Mouse (Mus musculus) mouse embryonic stem cell (cell line): Measurements from ENCODE around the gene Epha4.

Experiments used
- in situ Hi-C, 2 experiments: fragments of 300-500 bp; cut with MboI; formaldehyde crosslinking; loops; 1 replicate in 1 of 2; 3 replicates in 1 of 2; pipeline ENCODE4 v1.14.3; 2019 to 2020; ENCODE audit warnings: low sequenced_read_pairs in 2 of 2, low pct_unique_long_range_greater_than_20kb in 1 of 2, mixed read lengths in 1 of 2; ENCODE audit not compliant: unreplicated experiment in 1 of 2

Epha4 gene

DNA sequence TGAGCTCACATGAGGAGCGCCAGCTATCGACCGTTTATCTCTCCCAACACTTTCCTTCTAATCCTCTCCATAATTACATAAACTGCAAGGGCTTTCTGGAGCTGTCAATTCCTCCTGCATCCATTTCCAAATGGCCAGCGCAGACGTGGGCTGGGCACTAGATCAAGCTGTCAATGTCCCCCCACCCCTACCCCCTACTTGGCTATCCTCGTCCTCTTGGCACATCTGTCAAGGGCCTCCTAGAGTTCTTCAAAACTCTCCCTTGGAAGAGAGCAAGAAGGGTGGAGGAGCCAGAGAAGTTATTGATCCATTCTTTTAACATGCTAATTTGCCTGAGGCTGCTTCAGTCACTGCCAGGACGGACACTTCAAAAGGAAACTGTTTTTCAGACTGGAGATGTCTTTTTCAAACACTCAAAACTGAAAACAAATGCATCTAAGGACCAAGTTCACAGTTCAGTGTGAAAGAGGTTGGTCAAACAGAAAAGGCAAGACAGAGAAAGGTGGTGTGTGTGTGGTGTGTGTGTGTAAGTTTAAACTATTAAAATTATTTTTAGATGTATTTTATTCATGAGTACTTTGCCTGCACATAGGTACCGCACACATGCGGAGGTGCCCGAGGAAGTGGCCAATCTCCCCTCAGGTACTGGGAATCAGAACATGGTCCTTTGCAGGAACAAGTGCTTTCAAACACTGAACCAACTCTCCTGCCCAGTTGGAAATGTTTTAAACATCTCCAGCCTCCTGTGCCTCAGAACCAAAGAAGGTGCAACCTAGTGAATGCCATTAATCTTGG, 20.9 kb downstream of the Epha4 start:
- in situ Hi-C loops = no loop called here

DNA sequence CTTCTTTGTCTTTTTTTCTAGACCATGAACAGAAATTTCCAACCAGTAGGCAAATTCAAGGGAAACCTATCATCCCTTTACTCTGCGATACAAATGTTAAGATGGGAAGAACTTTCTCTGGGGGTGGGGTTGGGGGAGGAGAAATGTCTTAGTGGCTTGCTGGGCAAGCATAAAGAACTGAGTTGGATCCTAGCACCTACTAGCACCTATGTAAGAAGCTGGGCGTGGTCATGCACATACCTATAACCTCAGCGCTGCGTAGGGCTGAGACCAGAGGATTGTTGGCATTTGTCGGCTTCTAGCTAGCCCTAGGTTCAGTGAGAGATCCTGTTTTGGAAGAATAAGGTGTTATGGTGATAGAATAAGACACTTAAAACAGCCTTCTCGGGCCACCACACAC, 24.7 kb downstream of the Epha4 start:
- in situ Hi-C loops = no loop called here

DNA sequence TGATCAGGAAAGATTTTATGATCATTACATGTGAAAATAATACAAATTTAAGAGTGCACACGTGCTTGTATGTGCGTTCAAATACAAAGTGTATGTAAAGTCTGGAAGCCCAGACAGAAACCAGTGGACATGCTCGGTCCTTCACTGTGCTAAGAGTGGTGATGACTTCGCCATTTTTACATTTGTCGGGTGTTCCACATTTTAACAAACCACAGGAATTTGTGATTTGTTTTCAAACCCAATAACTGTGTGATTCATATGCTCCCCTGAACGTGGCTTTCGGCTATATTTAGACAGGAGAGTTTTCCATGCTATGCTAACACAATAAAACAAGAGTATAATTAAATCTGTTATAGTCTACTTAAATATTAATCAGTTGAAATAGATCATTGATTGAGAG, 25.5 kb downstream of the Epha4 start:
- in situ Hi-C loops = no loop called here

- in situ Hi-C loops = no loop called here
These were observed 26.9 kb downstream of the Epha4 start for GRCm38 (mm10) chr1:77487856-77488462.

DNA sequence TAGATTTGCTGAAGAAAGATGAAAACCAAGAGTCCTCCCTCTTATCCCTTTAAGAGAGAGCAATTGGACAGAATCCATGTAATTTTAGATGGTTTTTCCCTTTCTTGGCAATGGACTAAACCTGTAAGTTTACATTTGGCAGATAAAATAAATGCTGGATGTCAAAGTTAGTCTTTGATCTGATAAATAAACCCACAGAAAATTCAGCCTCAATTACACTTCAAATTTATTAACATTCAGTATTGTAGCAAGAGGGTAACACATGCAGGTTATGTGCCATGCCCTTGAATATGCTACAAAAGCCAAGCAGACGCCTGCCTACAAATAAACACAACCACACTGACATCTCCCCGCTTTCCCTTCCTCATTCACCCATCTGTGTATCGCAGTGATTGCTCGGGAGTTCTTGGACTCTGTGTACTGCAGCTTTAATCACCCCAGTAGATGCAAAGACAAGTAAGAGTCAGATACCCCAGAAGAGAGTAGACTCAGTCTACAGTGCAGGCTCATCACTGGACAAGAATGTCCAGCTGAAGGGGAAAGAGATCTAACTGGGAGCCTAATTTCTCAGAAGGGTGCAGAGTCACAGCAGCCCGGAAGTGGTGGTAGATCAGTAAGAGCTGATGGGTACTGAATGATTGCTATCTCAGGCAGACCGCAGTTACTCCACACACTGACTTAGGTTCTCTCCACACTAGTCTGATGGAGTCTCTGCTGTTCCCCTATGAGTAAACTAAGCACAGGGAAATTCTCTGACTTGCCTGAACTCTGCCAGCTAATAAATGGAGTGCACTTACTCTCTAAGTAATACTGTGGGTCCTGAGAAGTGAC, 29.9 kb downstream of the Epha4 start:
- in situ Hi-C loops = no loop called here

- in situ Hi-C loops = no loop called here
These were observed 39.0 kb downstream of the Epha4 start for GRCm38 (mm10) chr1:77475808-77476413.

GRCm38 (mm10) chr1:77473446-77474376, 41.2 kb downstream of the Epha4 start:
- in situ Hi-C loops = no loop called here

DNA sequence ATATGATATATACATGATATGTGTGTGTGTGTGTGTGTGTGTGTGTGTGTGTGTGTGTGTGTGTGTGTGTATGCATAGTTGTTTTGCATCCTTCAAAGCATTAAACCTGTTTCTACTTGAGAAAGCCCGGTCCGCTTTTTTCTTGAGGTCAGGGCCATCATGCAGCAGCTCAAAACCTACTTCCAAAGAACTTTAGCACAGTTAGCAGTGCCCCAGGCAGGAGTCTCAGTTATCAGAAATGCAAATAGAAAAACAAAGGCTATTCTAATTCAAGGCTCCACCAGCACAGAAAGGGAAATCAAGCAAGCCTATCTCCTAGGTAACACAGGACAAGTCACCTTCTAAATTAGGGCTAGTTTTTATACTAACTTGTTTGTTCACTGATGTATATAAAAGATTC, 42.3 kb downstream of the Epha4 start:
- in situ Hi-C loops = no loop called here

GRCm38 (mm10) chr1:77471447-77471846, 43.4 kb downstream of the Epha4 start:
- in situ Hi-C loops = no loop called here

DNA sequence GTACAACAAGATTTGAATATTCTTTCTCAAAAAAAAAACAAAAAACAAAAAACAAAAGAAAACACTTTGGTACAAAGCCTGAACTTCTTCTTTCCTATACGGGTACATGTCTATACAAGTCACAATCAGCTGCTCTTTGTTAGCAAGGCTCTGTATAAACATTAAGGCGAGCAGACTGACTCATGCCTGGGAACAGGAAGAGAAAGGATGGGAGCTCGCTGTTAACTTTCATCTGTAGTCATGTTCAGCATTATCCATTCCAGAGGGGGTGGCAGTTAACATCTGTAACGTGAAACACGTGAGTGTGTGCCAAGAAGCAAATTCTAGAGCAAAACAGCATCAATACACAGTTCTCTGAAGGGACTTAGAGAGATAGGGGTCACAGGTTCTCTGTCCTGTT, 43.9 kb downstream of the Epha4 start:
- in situ Hi-C loops = no loop called here

- in situ Hi-C loops = no loop called here
These were observed 46.1 kb downstream of the Epha4 start for GRCm38 (mm10) chr1:77468717-77469314.

GRCm38 (mm10) chr1:77465524-77465923, 49.4 kb downstream of the Epha4 start:
- in situ Hi-C loops = no loop called here

GRCm38 (mm10) chr1:77464108-77464507, 50.8 kb downstream of the Epha4 start:
- in situ Hi-C loops = no loop called here

GRCm38 (mm10) chr1:77461877-77462615, 52.8 kb downstream of the Epha4 start:
- in situ Hi-C loops = no loop called here

- in situ Hi-C loops = no loop called here
These were observed 53.9 kb downstream of the Epha4 start for GRCm38 (mm10) chr1:77460831-77461629.

GRCm38 (mm10) chr1:77458751-77459385, 56.0 kb downstream of the Epha4 start:
- in situ Hi-C loops = no loop called here
